Mouse (Mus musculus) embryo, embryonic 10.5 days (tissue): ENCODE data around the gene Pde7b.

ENCODE experiments used
- DNase-seq: peaks from one replicate; pipeline ENCODE4 v3.0.0-alpha.2; 2015; ENCODE audit warnings: low spot score

The Pde7b gene

DNA sequence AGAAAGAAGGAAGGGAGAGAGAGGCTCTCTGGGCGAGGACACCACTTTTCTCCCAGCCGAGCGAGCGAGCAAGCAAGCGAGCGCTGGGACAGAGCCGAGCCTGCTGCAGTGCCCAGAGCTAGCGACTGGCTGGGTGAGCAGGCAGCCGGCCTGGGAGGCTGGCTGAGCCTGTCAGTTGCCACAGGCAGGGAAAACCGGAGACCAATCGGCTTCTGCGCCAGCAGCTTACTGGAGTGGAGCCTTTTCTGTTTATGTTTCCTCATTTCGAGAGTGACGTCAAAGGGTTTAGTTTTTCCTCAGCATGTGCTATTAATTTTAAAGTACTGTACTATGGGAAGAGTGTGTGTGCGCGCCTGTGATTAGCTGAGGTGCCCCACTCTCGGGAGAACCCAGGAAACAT is at the start of gene Pde7b:
TSS of gene Pde7b (minus strand) at position 173 of the 400 bp plus-strand sequence.
- peak; percentile 83 for DNase-seq

DNA sequence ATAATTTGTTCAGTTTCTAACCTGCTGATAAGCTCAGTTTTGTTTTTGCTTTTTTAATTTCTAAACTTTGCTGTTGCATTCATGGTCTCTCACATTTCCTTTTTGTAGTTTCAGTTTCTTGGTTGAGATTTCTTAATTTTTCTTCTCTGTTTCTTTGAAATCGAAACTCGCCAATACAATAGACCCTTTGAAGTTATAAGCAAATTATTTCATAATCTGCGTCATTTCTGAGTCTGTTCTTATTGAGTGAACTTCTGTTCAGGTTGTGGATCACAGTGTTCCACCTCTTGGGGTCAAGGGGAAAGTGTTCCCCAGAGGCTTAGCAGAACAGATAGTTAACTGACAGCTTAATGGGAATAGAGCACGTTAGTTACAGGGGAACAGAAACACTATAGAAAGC is 47.2 kb upstream of the Pde7b start:
- DNase-seq: no peak

DNA sequence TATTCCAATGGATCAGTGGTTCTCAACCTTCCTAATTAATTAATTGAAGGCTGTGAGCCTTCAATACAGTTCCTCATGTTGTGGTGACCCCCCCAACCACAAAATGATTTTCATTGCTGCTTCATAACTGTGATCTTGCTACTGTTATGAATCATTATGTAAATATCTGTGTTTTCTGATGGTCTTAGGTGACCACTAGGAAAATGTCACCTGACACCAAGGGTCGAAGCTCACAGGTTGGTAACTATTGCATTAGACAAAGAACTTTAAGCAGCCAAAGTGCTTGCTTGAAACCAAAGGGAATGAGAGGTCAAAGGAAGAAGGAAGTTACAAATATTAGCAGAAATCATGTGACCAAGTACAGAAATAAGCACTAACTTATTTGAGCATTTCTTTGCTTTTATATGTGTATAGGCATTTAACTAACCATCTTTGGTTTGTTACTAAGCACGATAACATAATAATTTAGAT is 45.6 kb upstream of the Pde7b start:
- DNase-seq: no peak

DNA sequence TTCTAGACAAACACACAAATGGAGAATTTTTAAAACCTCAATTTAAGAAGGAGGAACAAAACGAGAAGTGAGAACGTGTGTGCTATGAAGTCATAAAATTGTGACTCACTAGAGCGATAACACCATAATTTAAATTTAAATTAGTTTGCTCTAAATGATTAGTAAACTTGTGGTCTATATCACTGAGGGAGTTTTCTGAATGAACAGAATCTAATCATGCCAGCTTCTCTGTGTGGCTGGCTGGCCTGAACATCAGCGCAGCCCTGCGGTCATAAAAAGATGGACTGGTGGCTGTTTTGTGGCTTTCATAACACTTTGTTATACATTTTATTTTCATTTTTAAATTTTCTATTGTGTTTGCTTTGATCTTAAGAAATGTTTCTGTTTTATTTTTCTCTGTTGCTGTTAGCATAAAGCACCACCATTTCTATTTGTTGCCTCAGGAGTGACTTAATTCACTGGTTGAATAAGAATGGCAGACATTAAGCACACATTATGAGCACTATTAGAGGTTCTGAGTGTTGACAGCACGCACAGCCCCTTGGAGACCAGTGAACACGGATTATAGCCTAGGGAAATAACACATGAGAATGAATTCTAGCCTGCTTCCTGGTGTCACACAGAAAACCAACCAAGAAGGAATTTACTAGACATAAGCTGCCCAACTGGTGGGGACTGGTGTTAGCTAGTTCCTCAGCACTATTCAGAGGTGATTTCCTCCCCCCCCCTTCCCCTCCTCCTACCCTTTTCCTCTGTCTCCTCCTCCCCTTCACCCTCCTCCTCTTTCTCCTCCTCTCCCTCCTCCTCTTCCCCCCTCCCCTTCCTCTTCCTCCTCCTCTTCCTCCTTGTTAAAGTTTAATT is 44.9 kb upstream of the Pde7b start:
- peak; percentile 14 for DNase-seq

DNA sequence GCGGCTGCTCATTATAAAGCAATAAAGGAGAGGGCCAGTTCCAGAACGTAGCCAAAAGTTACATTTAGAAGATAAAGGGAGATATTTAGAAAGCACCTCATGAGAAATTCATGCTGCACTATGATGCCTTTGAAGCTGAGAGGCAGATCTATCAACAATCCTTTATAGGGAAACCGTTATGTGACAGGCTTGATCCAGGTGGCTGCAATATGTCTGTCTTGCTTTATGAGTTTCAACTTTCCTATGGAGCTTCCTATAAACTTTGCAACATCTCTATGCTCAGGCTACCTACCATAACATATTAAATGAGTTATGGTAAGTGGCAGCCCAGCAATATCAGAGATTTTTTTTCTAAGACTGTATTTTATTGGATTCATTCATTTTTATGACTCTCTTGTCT is 39.5 kb upstream of the Pde7b start:
- DNase-seq: no peak

DNA sequence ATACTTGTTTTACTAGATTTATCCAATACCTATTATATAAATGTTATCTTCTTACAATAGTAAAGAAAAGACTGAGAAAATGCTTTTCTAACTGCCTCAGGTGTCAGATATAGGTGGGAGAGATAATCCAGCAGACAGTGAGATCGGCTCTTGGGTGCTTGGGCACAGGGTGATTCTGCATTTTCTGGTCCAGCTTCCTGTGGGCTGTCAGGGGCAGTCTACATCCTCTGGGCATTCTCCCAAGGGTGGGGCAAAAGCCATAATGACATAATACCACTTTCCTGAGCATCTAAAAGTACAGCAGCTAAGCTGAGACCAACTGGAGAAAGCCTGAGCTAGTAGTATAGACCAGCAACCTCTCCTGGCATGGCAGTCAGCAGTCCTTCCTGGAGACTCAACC is 34.1 kb upstream of the Pde7b start:
- no peak for DNase-seq

DNA sequence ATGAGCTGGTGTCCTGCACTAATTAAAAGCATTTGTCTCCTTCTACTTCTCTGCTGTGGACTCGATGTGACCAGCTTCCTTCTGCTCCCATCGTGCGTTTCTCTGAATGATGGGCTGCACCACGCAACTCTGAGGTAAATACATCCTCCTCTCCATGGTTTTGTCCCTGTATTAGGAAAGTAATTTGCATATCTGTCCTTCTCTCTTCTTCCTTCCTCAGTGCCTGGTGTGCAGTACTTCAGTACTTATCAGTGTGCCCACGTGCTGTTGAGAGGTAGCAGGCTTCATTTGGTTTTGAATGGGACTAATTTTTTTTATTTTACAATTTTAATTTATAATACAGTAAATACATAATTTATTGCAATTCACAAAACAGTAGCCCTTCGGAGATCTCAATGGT is 33.4 kb upstream of the Pde7b start:
- DNase-seq: no peak

DNA sequence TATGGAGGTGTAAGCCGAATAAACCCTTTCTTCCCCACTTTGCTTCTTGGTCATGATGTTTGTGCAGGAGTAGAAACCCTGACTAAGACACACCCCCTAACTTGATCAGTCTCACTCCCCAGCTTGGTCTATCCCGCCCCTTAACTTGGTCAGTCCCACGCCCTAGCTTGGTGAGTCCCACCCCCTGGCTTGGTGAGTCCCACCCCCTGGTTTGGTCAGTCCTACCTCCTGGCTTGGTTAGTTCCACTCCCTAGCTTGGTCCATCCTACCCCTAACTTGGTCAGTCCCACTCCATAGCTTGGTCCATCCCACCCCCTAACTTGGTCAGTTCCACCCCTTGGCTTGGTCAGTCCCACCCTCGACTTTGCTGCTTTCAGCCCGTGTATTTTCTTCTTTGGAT is 31.3 kb upstream of the Pde7b start:
- no peak for DNase-seq

DNA sequence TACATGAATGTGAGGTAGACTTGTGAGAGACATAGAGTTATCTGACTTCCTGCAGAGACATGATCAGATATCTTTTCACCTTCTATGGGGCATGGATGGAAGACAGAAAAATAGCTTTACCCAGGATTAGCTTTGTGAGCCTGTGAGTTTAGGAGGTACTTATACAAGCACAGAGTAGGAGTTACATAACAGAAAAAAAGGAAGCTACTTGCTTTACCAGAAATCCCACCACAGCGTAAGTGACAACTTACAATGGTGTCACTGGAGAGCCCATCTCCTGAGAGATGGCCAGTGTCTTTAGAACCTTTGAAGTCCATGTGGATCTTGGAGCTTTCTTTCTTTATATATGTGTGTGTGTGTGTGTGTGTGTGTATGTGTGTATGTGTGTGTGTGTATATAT is 28.0 kb upstream of the Pde7b start:
- no peak for DNase-seq

DNA sequence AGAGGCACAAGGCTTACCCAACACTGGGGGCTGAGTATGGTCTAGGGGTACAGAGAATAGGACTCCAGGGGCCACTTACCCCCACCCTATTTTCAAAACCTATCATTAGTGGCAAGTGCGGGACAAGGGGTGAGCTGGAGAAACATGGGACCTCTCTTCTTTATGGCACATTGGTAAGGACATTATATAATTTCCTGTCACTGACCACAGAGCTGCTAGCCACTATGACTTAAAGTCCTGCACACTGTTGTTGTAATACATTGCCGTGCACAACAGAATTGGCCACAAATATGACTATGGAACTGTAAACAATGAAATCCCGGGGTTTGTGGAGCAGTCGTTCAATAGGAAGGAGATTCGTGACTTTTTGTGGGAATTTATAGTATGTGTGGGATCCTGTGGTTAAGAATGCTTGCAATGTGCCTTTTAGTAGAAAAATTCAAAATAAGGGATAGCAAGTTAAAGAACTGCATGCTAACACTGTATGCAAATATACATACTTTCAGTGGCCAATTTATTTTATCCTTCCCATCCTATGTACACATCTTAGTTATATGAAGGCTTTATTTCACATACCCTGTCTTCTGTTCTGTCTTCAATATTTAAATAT is 25.9 kb upstream of the Pde7b start:
- DNase-seq: no peak

DNA sequence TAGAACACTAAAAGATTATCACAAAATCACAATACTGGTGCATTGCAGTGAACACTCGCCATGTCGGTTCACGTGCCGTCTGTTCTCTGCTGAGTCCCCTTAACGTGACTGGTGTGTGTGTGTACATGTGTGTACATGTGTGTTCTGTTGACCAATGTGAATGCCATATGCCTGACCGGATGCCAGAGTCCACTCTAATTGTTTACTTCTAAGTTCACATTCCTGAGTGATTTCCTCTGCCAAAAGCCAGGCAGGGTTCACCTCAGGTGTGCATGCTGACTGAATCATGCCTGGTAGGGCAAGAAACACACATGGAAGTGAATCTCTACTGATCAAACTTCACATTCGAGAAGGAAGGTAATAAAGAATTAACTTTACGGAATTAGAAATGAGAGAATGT is 24.1 kb upstream of the Pde7b start:
- no peak for DNase-seq

DNA sequence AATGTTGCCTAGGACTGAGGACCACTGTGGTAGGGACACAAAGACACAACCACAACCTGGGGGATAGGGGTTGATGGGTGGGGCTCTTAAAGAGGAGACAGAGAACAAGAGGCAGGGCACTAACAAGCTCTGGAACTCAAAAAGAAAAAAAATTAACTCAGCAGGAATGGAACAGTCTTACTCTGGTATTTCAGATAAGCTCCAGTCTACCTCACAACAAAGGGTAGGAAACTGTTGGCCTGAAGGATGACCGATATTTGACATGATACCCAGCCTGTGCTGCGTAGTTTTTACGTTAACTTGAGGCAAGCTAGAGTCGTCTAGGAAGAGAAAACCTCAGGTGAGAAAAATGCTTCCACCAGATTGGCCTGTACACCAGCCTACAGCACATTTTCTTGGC is 22.4 kb upstream of the Pde7b start:
- no peak for DNase-seq

DNA sequence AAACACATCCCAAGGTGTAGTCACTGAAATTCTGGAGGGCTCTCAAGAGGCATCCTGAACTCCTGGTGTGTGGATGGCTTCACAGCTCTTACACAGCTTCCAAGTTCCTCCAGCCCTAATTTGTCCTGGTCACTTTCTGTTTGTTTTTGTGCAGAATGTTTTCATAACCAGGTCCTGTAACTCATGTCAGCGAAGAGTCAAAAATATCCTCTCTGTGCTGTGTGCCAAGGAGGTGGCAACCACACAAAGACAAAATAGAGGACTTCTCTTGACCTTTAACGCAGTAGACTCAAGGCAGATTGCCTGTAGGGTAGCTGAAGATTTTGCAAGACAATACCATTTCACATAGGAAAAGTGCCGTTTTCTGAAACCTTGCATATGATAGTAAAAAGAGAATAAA is 14.9 kb upstream of the Pde7b start:
- no peak for DNase-seq

DNA sequence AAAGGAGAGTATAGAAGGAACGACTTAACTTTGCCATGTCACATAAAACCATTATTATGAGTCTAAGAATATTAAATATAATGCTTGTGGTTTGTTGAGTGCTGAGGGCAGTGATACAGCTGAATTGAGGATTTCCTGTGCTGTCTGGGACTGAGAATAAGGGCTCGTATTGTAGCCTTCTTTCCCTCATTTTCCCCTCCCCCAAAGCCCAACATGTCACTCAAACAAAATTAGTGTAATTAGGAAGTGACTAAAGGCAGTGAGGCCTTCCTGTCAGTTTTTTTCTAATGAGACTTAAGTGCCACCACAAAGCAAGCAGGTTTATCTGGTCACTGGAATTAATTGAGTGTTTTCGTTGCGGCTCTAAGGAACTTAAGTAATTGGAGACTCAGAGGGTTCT is 12.3 kb upstream of the Pde7b start:
- peak; percentile 47 for DNase-seq

DNA sequence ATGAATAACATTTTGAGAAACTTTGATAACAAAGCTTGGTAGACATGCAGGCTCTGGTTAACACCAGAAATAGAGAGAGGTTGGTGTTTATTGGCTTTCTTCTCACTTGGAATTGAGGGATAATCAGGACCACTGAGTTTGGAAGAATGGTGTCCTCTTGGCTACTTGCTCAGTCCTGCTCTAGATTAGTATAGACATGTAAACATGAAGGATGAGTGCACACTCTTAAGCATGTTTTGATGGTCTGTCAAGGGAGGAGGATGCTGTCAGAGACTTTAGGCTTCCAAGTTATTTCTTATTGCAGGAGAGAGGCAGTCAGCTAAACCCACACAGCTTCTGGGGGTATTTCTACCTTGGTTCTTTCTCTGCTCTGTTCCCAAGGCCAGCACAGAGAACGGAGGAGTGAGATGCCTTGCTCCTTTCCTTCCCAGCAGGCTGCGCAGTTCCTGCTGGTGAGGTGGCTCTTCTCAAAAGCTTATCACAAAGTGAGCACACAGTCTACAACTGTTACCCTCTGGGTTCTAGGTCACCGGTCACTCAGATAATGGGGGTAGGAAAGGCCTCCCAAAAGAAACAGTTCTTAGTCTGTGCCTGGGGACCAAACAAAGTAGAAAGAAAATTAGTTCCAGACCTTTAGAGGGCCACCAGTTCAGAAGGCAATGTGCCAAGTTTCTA is 11.0 kb upstream of the Pde7b start:
- no peak for DNase-seq

DNA sequence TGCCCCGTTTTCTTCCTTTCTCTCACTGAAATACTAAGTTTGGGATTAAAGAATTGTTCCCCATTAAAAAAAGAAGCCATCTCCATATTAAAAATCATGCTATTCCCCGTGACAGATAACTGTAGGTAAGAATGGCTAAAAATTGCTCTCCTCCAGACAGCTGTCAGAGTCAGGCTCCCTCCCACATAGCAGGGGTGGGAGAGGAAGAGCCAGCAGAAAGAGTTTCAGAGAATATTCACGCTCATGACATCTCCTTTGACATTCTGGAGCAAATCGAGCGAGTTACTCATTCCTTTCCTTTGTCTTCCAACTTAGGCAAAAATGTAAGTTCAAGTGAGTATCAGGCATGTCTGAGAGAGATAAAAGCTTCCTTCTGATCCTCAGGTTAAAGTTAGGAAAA is 8.7 kb upstream of the Pde7b start:
- DNase-seq: no peak

DNA sequence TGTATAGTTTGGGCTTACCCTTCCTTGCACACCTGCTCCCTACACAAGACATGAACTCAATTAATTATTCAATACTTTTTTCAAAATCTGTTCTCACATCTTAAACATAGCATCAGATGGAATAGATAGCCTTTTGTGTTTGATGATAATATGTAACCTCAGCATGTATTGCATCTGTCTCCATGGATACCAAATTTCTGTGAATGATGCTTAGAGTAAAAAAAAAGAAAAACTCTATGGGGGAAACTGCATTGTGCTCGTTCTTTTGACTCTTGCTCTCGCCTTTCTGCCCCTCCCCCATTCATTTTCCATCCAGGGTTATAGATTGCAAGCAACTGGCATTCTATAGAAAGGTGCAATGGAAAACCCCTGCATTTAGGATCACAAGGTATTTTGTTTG is 7.3 kb upstream of the Pde7b start:
- no peak for DNase-seq

DNA sequence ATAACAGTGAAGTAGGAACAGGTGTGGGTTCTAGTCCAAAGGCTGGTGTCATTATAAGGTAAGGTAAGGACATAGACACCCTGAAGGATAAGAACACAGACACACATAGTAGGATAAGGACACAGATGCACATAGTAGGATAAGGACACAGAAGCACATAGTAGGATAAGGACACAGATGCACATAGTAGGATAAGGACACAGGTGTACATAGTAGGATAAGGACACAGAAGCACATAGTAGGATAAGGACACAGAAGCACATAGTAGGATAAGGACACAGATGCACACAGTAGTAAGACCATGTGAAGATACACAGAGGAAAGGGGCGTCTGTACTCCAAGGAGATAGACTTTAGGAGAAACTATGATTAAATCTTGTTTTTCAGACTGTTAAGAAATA is 5.2 kb upstream of the Pde7b start:
- DNase-seq: no peak

DNA sequence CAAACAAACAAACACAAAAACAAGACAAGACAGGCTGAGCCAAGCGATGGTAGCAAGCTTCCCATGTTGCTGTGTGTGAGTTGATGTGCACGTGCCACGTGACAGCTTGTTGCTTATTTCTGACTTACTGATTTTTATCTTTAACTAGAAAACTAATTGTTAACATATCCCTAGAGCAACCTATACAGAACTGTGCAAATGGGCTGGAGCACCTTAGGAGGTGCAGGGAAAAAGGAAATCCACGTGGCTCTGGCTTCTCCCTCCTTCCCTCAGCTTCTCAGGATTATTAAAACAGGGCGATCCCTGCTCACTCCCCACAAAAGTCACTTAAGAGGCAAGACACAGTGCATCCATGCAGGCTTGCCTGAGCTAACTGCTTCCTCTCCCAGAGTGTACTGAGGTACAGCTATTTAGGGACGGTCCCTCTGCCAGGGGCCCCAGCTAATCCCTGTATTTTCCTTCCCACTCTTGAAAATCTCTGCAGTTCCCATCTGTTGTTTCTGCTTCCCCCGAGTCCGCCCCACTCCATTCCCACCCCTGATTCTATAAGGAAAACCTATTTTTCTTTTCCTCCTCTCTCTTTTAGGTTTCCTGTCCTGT is 606 bp upstream of the Pde7b start:
- no peak for DNase-seq

DNA sequence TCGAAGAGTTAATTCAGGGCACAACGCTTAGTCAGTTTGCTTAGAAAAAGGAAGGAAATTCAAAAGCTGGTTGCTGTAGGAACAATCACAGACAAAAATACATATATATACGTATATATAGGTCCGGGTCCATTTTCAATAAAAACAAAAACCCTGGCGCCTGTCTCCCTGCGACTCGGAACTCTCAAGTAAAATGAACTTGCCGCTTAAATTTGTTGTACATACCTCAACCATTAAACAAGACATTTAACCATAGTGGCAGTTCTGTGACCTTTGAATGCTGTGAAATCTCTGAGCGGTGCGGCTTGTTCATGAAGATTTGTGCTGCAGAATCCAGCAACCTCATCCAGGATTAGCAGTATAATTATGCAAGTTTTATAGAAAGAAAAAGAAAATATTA is 427 bp downstream of the Pde7b start:
- peak; percentile 40 for DNase-seq

DNA sequence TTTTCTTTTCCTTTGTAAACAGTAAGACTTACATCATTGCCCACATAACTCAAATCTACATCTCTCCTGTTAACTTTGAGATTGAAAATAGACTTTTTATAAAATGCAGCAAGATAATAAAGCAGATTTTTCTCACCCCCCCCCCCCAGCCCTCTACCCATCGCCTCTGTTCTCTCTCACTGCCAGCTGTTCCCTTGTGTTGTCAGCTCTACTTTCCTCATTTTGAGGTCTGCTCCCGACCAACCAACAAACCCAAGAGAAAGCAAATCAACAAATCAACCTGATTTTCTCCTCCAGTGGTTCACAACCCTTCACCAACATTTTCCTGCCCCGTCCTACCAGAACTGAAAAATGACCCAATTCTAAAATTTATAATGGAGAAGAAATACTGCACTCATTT is 916 bp downstream of the Pde7b start:
- peak; percentile 19 for DNase-seq

DNA sequence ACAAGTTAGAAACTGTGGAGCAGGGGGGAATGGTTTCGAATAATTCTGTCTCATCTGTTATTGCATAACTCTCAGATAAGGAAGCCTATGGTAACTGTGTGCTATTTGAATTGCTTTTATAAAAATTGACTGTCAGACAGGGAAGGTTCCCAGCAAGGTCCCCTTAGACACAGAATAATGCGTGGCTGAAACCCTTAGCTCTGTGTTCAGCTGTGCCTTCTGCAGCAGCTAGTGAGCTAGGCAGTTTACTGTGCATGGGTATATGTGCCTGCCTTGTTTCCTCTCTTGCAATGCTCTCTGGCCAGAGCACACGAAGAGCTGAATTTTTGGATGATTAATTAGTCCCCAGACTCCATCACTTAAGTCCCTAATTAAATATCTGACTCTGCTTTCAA is 1.4 kb downstream of the Pde7b start:
- DNase-seq: peak; percentile 45
